Mouse (Mus musculus): ENCODE data around the gene Rack1.
"Not testable (repeated sequence)": the region's sequence is repeated elsewhere in the genome, so short reads cannot be mapped to it uniquely, and the experiment has no call there.

Gene Rack1

DNA sequence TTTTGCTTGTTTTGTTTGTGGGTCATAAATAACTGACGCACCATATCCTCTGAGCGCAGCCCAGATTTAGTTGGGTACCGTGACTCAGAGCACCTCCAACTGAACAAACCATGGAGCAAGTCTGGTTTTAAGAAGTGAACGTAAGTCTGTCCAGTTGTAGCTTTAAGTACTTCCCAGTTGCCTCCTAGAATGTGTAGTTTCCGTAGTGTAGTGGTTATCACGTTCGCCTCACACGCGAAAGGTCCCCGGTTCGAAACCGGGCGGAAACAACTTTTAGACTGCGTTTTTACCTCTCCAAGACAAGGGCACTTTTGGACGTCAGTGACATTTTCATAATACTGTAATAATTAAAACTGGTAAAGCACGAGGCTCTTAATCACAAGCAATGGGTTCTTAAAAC, 18.2 kb downstream of the Rack1 start:
- peak; percentile 81 for DNase-seq (ENCODE audit: low read depth, low spot score)

DNA sequence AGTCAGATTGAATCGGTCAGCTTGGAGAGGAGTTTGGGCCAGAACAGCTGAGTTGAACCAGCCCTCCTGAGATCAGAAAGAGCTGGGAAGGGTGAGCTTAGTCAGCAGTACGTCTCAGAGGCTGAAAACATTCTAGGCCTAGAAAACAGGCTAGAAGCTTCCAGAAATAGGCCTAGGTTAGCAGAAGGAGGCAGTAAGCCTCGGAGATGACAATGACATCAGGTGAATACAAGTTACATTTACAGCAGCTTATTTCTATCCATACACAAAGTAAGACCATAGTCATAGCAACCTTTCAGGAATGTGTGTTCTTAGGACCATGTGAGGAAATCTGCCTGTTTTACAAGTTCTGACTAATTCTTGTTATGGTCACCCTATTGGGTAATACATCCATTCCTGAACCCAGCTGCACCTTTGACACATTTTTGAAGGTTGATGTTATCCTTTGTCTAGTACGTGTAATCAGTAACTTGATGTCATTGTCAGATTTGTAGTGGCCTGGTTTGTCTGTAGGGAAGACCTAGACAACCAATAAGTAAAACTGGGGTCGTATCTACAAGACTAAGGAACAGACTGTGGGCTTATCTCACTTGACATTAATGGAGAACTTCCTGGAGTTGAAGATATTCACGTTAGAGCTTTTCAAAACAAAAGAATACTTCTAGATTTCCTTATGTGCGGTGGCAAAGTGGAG, 19.6 kb downstream of the Rack1 start:
- no peak for DNase-seq (ENCODE audit: low read depth, low spot score)

DNA sequence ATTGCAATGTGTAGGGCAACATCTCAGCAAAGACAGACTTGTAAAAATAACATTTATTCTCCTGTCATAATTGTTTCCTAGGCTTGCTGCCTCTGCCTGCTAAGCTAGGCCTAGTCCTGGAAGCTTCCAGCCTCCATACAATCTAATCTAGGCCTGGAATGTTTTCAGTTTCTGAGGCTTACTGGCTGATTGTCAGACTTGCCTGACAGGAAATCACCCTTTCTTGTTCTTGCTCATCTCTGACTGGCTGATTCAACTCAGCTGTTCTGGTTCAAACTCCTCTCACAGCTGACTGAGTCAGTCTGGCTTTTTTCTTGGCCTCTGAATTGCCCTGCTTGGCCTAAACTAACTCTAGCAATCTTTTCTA, 20.2 kb downstream of the Rack1 start:
- DNase-seq (ENCODE audit: low read depth, low spot score): no peak

DNA sequence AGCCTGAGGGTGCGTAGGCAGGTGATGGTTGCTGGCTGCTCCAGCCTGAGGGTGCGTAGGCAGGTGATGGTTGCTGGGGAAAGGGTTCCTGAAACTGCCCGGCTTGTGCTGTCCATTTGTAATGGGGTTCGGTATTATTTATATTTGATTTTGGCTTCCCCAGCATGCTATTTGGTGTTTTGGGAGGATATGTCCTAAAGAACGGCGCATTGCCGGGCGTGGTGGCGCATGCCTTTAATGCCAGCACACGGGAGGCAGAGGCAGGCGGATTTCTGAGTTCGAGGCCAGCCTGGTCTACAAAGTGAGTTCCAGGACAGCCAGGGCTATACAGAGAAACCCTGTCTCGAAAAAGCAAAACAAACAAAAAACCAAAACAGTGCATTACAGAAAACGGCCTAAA, 21.2 kb downstream of the Rack1 start:
- not testable (repeated sequence) for DNase-seq (ENCODE audit: low read depth, low spot score)

DNA sequence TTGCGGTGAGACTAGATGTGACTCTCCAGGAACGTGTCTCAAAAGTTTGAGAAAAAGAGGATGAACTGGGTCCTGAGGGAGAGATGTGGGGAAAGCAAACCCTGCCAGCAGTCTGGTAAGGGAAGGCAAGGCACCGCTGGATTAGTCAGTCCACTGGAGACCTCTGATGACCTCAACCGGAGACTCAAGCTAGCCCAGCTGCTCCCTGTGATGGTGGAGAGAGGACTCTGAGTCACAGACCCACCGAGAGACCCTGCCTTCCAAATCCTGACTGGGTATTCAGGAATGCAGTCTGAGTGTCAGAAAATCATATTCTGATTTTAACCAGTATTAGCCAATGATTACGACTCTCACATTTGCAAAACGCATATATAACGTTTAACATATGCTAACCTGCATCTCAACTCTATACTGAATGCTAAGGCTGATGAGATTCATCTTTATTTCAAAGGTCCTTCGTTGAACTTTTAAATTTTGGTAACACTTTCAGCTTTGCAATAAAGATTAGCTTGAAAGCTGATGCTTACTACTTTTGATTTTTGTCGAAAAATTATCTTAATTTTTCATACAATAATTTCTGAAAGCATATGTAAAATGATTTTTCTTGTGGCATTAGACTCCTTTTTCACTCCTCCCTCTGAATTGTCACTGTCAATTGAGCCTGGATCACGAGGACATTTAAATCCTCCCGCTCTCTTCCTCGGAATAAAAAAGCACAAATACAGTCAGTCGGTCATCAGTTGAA, 22.8 kb downstream of the Rack1 start:
- DNase-seq (ENCODE audit: low read depth, low spot score): no peak

DNA sequence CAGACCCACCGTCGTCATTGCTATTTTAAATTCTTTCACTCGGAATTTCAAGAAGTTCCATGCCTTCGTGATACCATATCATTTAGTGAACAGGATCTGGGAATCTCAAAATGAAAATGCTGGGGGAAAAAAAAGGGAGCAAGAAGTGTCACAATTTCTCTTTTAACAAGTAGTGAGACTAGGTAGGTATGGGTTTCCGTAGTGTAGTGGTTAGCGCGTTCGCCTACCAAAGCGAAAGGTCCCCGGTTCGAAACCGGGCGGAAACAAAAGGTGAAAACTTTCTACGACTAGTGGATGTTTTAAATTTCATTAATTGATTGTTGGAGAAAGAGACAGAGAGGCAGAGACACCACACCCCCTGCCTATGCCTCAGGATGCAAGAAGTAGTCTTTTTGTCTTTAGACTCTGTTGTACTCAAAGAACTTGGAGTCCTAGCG, 23.4 kb downstream of the Rack1 start:
- DNase-seq (ENCODE audit: low read depth, low spot score): no peak

DNA sequence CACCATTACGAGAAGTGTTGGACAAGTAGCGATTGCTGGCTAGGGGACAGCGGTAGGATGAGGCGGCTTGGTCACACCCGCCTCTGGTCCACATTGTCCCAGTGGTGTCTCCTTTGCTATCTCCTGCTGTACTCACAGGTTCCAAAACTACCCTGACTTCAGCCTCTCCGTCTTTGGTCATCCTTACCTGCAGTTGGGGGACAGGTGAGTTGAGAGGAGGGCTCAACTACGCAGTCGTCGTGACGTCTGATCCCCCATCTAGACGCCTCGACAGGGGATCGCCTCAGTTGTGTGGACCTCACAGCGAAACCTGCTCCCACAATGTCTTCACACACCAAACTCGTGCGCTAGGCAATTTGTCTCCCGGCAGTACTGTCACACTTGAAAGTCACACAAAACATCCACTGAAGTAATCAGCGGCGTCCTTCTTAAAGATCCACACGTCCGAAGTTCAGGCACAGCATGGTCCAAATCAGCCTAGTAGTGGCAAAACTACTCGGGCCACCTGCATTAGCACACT, 24.2 kb downstream of the Rack1 start:
- no peak for DNase-seq (ENCODE audit: low read depth, low spot score)

DNA sequence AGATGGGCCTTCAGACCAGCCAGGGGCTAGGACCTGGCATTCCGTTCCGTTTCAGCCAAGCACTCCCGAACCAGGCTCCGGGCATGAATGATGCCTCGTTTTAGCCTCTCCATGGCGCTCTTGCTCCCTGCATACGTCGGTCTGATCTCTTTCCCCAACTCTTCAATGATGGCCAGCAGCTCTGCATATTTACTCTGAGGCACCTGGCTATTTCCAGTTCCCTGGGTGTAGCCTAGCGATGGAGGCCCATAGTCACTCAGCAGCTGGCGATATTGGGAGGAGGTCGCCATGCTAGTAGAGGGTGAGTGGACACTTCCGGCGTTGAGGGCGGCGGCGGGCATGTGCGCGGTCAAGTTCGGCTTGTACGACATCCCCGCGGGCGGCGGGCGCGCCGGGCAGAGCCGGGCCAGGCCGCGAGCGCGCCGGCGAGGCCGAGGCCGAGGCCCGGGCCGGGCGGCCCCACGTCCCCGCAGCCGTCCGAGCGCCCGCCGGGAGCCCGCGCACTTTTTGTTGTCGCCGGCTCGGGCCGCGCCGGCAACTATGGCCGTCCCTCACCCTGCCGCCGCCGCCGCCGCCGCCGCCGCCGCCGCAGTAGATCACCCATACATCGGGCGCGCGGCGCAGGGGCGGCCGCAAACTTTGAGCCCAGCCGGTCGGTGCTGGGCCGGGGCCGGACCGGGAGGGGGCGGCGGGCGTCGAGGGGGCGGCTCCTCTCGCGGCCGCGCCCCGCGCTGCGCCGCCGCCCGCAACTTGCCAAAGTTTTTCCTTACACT, 26.0 kb downstream of the Rack1 start, which contains the start of the genes Trim7 and Gm12184:
Trim7 (plus strand) TSS at position 162 of the 773 bp plus-strand sequence.
Gm12184 (minus strand) TSS at position 677 of the 773 bp plus-strand sequence.
- DNase-seq (ENCODE audit: low read depth, low spot score): not testable (repeated sequence)

DNA sequence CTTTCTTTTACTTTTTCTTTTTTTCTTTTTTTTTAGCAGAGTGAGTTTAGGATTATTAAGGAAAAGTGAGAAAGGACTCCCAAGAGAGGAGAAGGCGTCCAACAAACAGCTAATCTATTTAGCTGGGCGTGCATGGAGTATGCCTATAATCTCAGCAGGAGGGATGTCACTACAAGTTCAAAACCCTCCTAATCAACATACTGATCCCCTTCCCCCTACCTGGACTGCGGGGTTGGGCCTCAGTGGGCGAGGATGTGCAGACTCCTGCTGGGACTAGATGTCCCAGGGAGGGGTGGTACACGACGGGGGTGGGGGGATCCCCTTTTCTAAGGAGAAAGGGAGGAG, 26.6 kb downstream of the Rack1 start:
- DNase-seq (ENCODE audit: low read depth, low spot score): no peak

DNA sequence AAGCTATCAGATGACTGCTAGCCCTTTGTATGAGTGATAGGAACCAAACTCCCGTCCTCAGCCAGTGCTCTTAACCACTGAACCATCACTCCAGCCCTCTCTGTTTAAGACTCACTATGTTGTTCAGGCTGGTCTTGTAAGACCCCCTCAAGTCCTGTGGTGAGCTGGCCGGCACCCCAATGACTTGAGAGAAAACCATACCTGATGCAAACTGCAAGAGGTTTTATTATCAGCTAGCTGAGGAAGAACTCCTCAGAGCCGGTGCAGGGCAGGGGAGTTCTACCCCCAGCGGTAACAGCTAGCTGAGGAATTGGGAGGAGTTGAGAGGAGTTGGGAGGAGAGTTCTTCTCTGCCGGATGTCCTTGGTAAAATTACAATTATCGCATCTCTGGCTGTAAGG, 27.8 kb downstream of the Rack1 start:
- DNase-seq (ENCODE audit: low read depth, low spot score): no peak

DNA sequence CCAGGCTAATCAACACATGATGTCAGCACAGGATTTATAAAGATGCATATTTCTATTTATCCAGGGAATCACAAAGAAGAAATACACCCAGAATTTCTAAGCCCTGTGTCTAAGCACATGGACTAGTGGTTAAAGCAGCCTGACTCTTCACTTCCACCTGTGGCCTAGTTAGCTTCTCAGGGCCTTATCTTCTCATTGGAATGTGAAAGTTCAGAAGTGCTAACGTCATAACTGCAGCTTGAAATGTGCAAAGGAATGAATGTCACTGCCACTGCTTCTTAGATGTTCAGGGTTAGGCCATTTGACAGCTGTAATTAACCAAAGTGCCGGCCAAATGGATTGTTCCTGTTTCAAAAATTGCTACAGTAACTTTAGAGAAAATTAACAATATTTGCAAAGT, 30.1 kb downstream of the Rack1 start:
- no peak for DNase-seq (ENCODE audit: low read depth, low spot score)

DNA sequence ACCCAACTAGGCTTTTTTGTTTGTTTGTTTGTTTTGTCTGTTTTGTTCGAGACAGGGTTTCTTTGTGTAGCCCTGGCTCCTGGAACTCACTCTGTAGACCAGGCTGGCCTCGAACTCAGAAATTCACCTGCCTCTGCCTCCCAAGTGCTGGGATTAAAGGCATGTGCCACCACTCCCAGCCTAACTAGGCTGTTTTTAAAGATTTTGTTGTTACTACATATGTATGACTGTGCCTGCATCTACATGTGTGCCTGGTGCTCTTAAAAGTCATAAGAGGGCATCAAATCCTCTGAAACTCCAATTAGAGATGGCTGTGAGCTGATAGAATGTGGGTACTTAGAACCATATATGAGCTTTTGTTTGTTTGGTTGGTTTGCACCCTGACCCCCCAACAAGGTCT, 31.1 kb downstream of the Rack1 start:
- no peak for DNase-seq (ENCODE audit: low read depth, low spot score)

DNA sequence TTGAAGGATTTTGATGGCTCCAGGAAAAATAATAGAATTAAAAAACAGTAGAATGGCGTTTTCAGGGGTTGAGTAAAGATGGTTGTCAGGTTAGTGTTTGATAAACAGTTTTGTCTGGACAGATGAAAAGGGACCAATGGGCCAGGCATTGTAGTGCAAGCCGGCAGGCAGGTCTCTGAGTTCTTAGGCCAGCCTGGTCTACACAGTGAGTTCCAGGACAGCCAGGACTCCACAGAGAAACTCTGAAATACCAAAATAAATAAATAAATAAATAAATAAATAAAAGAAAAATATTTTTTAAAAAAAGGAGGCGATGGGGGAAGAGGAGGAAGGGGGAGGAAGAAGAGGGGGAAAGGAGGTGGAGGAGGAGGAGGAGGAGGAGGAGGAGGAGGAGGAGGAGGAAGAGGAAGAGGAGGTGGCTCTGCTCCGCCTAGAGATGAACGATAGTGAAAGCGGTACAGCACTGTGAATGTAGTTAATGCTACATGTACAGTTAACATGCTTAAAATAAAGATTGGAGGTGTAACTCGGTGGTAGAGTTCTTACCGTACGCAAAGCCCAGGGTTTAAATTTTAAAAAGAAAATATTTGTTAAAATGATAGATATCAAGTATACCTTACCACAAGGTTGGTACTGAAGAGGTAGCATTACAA, 33.1 kb downstream of the Rack1 start:
- DNase-seq (ENCODE audit: low read depth, low spot score): no peak

DNA sequence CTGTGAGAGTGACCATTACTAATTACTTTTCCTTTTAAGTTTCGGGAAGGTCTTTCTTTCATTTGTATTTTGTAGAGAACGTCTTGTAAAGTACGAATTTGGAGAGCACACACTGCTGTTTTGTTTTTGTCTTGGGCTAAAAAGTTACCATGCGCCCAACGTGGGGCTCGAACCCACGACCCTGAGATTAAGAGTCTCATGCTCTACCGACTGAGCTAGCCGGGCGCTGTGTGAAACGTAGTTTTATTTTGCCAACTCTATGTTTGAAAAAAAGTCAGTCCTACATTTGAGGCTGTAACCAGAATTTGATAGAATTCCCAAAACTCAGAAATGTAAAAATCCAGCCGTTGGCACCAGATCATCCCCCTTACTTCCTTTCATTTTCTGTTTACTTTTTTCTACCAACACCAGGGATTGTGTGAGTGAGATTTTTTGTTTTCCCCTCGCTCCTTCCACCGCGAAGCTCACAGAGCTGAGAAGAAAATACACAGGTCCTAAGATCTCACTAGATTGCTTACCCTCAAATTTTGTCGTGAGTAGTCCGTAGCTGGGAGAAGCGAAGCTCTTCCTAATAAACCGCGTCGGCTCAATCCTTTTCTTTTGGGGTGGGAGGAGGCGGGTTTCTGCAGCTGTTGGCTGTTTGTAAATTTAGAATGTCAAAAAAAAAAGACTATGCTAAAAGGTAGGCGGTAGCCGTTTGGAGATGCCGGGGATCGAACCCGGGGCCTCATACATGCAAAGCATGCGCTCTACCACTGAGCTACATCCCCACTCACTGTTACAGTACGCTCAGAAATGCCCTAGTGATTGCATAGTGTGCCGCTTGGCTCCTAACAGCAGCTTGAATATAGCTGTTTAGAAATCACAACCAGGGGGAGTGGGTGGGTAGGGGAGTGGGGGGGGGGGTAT, 33.9 kb downstream of the Rack1 start:
- DNase-seq (ENCODE audit: low read depth, low spot score): no peak

DNA sequence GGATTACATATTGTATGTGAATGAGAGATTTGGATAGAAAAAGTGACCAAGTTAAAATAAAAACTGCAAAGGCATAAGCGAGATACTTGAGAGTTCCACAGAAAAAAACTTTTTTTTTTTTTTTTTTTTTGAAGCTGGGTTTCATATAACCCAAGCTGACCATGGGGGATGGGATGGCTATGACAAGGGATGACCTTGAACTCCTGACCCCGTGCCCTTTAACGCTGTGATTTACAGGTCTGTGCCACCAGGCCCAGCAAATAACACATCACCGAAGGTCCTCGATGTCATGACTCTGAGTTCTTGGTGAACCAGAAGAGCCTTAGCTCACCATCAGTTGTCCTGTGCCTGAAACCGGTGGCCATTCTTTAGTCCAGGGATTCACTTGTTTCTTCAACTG, 35.8 kb downstream of the Rack1 start:
- no peak for DNase-seq (ENCODE audit: low read depth, low spot score)

DNA sequence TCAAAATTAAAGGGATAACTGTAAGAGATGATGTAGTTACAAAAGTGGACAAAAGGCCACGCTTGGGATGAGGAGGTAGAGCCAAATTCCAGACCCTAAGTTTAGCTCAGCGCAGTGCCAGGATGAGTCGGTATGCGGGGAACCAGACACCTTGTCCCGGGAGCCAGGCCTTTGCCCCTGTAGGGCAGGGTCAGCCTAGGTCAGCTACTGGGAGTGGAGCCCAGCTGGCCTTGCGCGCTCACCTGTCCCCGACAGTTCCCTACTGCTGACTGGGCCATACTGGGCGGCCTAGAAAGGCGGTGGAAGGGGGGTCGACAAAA, 36.8 kb downstream of the Rack1 start:
- DNase-seq (ENCODE audit: low read depth, low spot score): no peak

DNA sequence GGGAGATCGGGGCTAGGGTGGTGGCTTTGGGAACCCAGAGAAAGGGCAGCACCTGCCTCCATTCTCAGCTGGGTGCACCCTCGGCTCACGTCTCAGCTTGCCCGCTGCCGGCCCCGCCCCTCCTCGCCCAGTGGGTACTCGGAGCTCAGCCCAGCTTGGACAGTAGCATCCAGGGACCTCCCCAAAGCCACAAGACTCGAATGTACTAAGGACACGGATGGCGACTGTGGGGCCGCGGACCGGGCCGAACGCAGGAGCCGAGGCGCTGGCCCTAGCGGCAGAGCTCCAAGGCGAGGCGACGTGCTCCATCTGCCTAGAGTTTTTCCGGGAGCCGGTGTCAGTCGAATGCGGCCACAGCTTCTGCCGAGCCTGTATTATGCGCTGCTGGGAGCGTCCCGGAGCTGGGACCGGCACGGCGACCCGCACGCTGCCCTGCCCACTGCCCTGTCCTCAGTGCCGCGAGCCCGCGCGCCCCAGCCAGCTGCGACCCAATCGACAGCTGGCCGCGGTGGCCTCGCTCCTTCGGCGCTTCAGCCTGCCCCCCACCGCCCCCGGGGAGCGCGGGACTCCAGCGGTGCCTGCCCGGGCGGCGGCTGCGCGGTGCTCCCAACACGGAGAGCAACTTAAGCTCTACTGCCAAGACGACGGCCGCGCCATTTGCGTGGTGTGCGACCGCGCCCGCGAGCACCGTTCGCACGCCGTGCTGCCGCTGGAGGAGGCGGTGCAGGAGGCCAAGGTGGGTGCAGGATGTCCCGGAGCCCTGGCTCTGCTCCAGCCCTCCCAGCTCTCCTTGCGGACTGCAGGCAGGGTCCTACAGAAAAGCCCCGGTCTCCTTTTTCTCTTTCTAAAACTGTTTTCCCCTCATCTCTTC, 37.4 kb downstream of the Rack1 start:
- DNase-seq (ENCODE audit: low read depth, low spot score): no peak

DNA sequence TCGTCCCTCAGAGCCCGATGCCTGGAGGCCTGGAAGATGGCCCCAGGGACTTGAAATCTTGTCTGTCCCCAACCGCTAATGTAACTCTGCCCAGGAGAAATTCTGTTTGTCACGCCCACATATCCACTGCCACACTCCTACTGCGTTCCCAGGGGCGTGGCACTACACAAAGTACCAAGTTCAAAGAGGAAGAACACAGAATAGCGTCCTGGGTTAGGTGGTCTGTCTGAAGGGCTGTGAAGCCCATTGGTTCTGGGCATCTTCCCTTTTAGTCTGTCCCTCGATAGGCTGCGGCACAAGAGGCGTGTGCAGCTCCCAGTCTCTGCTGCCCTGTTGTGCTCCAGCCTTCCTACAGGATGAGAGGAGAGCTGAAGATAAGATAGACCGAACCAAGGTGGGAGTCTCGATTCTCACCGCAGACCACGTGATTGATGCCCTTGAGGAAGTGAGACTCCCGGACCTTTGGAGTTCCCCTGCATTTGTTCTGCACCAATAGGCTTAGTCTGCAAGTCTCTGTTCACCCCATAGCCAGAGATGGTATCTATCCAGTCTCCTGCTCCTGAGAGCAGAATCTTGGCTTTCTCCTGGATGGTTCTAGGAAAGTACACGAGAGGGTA, 38.2 kb downstream of the Rack1 start:
- no peak for DNase-seq (ENCODE audit: low read depth, low spot score)

DNA sequence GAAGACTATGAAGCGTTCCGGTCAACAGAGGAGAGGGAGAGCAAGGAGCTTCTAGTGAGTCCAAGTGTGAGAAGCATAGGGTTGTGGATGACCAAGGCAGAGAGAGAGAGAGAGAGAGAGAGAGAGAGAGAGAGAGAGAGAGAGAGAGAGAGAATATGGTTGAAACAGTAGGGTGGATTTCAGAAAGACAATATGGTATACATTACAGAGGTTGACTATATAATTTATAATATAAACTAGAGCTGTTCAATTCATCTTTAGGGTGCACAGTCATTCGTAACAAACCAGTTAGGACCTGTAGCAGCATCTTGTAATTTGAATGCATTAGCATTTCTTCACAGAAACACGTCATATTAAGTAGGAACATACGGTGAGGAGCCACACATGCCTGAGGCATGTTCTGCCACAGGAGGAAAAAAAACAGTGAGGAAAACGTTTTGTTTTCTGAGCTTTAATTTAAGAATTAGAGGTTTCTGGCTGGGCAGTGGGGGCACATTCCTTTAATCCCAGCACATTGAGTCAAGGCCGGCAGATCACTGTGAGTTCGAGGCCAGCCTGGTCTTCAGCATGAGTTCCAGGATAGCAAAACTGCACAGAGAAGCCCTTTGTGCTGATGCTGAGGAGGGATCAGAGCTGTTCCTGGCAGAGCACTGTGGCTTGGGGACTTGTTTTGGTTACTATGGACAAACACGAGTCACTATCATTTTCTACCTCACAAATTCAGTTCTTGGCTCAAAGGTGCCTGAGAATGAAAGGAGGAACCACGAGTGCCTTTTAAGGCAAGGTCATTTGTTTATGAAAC, 38.9 kb downstream of the Rack1 start:
- no peak for DNase-seq (ENCODE audit: low read depth, low spot score)
